Mouse (Mus musculus) E14TG2a.4 (cell line): ENCODE measurements at regions not wholly inside any gene's neighbourhood (a gene's known extent, or its start where the extent isn't known, plus 50 kb on each side); places are given as distances from the start of the nearest gene placed in this dataset.

Experiments used
- H3K27me3 ChIP-seq: 2 replicates; pipeline ENCODE4 v1.6.1; 2014; ENCODE audit warnings: low read length, control low read depth; ENCODE audit not compliant: insufficient read depth
- H3K36me3 ChIP-seq: 2 replicates; pipeline ENCODE4 v1.6.1; 2014; ENCODE audit warnings: low read length, control low read depth; ENCODE audit not compliant: insufficient read depth
- H3K4me1 ChIP-seq: replicated peaks from 2 replicates; pipeline ENCODE4 v1.6.1; 2014; ENCODE audit warnings: low read depth, low read length, control low read depth
- H3K4me3 ChIP-seq: replicated peaks from 2 replicates; pipeline ENCODE4 v1.5.1; 2014; ENCODE audit warnings: mild to moderate bottlenecking, low read length
- H3K9me3 ChIP-seq: 2 replicates; pipeline ENCODE4 v1.6.1; 2014; ENCODE audit warnings: low read length, control low read depth
- CTCF ChIP-seq: conservative IDR thresholded peaks from 2 replicates; pipeline ENCODE4 v1.5.1; 2014; ENCODE audit warnings: low read length
- NANOG ChIP-seq: IDR thresholded peaks from 2 replicates; pipeline ENCODE4 v1.6.1; 2014; ENCODE audit warnings: borderline replicate concordance, low read length, mixed read lengths
- POU5F1 ChIP-seq: IDR thresholded peaks from 2 replicates; pipeline ENCODE4 v1.6.1; 2014; ENCODE audit warnings: low read length, borderline replicate concordance

DNA sequence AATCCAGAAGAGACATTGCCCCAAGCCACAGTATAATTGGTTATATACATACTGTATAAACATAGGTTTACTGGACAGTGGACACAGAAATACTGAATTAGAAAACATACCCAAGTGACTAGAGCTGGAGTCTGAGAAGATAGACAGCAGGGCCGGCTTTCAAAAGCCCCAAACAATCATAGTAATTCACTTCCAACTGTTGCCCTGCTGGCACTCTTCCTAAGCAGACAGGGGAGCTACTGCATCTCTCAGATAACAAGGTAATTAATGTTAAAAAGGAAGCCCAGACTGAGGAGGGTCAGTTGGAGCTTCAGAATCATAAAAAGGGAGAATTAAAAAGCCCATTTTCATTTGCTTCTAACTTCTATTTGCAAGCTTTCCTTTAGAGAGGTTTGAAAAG, 764.5 kb downstream of the Vgll3 start:
- no peaks in the 10 kb centered on the region for H3K4me1 ChIP-seq
- TF ChIP-seq POU5F1: no peak
- H3K4me3 ChIP-seq: no peak overlapping the region
- H3K27me3 ChIP-seq: no peaks in the 10 kb centered on the region
- H3K36me3 ChIP-seq: no peaks in the 10 kb centered on the region
- no peaks in the 10 kb centered on the region for H3K9me3 ChIP-seq

GRCm38 (mm10) chr16:66585698-66586284, 770.7 kb downstream of the Vgll3 start:
- no peaks in the 10 kb centered on the region for H3K9me3 ChIP-seq
- H3K4me3 ChIP-seq: no peak overlapping the region
- TF ChIP-seq CTCF (no peak), NANOG (peak; percentile 87), POU5F1 (no peak)
- H3K27me3 ChIP-seq: no peaks in the 10 kb centered on the region
- 0 out of 2 replicates have a peak, but pooled peaks cover 7% of the 10 kb centered on the region for H3K4me1 ChIP-seq
- no peaks in the 10 kb centered on the region for H3K36me3 ChIP-seq

DNA sequence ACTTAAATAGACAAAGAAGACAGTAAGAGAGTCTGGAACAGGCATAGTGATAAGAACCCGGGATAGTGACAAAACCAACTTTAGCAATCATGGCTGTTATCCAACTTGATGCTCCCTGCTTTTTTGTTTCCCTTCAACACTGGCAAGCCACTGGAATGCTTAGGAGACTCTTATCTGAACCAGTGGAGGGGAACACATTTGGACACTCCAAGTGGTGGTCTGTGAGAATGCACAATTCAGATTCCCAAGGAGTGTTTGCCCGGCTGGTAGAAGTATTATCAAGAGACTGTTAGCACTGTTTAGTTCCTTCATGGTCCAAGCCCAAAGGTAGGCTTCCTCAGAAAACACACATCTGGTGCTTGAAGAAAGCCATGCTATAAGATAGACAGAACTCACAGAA, 787.2 kb downstream of the Vgll3 start:
- no peak overlapping the region for H3K4me3 ChIP-seq
- TF ChIP-seq NANOG (no peak), POU5F1 (no peak), CTCF (no peak; the same call in 1 of the 2 replicates)
- no peaks in the 10 kb centered on the region for H3K9me3 ChIP-seq
- no peaks in the 10 kb centered on the region for H3K27me3 ChIP-seq
- no peaks in the 10 kb centered on the region for H3K4me1 ChIP-seq
- H3K36me3 ChIP-seq: no peaks in the 10 kb centered on the region

DNA sequence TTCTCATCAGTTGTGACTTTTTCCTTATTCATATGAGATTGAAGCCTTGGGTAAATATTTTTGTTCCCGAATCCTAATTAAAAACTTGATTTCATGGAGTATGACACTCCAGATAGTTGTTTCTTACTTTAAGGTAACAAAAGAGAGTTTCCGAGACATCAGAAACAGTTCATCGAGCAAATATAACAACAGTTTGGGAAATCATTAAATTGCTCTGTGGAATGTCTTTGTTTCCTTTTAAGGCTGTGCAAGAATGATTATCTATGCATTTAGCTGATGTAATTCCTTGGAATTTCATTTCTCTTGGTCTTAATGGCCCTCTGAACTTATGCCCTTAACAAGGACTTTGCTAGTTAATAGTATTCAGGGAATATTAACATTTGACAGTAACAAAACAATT, 787.6 kb downstream of the Vgll3 start:
- Histone ChIP-seq H3K9me3 (no peaks in the 10 kb centered on the region), H3K27me3 (no peaks in the 10 kb centered on the region), H3K4me1 (no peaks in the 10 kb centered on the region), H3K4me3 (no peak overlapping the region), H3K36me3 (no peaks in the 10 kb centered on the region)
- TF ChIP-seq NANOG: no peak
- TF ChIP-seq POU5F1: no peak
- TF ChIP-seq CTCF: no peak

GRCm38 (mm10) chr16:66603825-66604224, 788.8 kb downstream of the Vgll3 start:
- H3K27me3 ChIP-seq: no peaks in the 10 kb centered on the region
- TF ChIP-seq POU5F1 (no peak), CTCF (no peak), NANOG (no peak)
- H3K9me3 ChIP-seq: no peaks in the 10 kb centered on the region
- H3K4me3 ChIP-seq: no peak overlapping the region
- no peaks in the 10 kb centered on the region for H3K36me3 ChIP-seq
- no peaks in the 10 kb centered on the region for H3K4me1 ChIP-seq
